Mouse (Mus musculus): ENCODE measurements around the gene Sfxn5.

DNA sequence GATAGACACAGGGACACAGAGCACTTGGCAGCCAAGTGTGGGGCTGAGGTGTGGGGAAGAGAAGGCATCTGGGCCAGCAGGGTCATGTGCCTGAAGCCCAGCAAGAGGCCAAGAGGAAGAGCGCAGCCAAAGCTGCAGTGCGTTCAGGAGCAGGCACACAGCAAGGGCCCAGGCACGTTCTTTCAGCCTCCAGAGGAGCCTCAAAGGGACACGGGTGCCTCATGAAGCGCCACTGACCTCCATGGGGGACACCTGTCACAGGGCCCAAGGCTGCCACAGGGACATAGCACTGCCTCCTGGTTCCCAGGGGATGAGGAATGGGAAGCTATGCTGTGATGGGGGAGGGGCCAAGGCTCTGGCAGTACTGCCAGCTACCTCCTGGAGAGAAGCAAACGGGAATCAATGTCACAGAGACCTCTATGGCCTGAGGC lies 82.4 kb downstream of the Sfxn5 start:
- TF ChIP-seq POLR2A (IDR thresholded peaks at IDR 0.05; ENCODE audit: control insufficient read depth, extremely low read depth, insufficient read depth, low read length, poor library complexity) (no peak), CTCF (IDR thresholded peaks at IDR 0.05; ENCODE audit: borderline replicate concordance, control insufficient read depth, extremely low read depth, insufficient read depth, low read length, poor library complexity) (no peak)

Data from thymus, adult 2 months (tissue).